ENCODE assay signal across 7 mouse cellular contexts in the genomic region with DNA sequence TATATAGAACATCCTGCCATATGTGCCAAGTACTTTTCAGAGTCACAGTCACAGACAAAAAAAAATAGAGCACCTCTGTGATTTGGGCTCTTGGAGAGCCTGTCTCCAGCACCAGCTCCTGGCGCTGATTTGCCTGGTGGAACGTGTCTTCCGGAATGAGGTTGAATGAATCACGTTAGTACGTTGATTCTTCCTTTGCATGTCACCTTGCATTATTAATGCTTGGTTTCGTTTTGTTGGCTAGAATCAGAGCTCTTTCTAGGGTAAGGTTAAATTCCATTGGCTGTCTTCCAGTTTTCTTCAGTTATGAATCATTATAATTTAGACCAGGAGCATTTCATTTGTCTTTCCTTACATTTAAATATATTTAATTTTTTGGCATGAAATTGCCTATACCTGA.
"Had no signal": no experiment of that assay in that cellular context is flagged by ENCODE, and none has a peak within 500 bp of the region (broad histone marks: within the 10 kb centered on the region; RNA-seq: fewer than 3 reads in every experiment).

No protein-coding gene starts in this region.

- ATAC-seq: liver, postnatal 0 days had no signal

- DNase-seq: kidney, postnatal 25 days; liver; liver, embryonic 13.5 days; liver, postnatal 0 days; lung, postnatal 14 days; right cerebral cortex, postnatal 14 days; thymus, postnatal 36 days had no signal
